Mouse (Mus musculus) midbrain, embryonic 14.5 days (tissue): Measurements from ENCODE around the gene Pbsn. TPM values are rescaled to one million over a fixed set of nuclear protein-coding genes. Genes with fewer than 3 reads are reported as not detected.
A peak's percentile ranks its signal among the peaks of the same experiment; 100 is the strongest.
"Not testable (repeated sequence)": the region's sequence is repeated elsewhere in the genome, so short reads cannot be mapped to it uniquely, and the experiment has no call there.

ENCODE experiments used
- ATAC-seq: fragments of 200-750 bp; cut with Nextera tagmentation; 2 replicates; pipeline ENCODE4 v1.8.0; 2017; ENCODE audit warnings: moderate number of reproducible peaks, moderate library complexity; ENCODE audit not compliant: low FRiP score, low TSS enrichment
- DNase-seq: peaks from one replicate; pipeline ENCODE4 v3.0.0-alpha.2; 2015
- H3K27ac ChIP-seq: fragments of 300-500 bp; sonication (generic); replicated peaks from 2 replicates; pipeline ENCODE4 v1.5.1; 2014; ENCODE audit warnings: mild to moderate bottlenecking, low read depth, low read length, moderate library complexity
- H3K27me3 ChIP-seq: fragments of 300-500 bp; sonication (generic); 2 replicates; pipeline ENCODE4 v1.6.1; 2014; ENCODE audit warnings: low read length, control low read depth, mixed read lengths; ENCODE audit not compliant: control insufficient read depth, insufficient read depth
- H3K36me3 ChIP-seq: fragments of 300-500 bp; sonication (generic); 2 replicates; pipeline ENCODE4 v1.6.1; 2014; ENCODE audit warnings: low read length, control low read depth; ENCODE audit not compliant: control insufficient read depth, insufficient read depth
- H3K4me1 ChIP-seq: fragments of 300-500 bp; sonication (generic); 2 replicates; pipeline ENCODE4 v1.6.1; 2014; ENCODE audit warnings: mild to moderate bottlenecking, antibody characterized with exemption, low read length, control low read depth; ENCODE audit not compliant: control insufficient read depth, insufficient read depth
- H3K4me2 ChIP-seq: fragments of 300-500 bp; sonication (generic); 2 replicates; pipeline ENCODE4 v1.6.1; 2014; ENCODE audit warnings: mild to moderate bottlenecking, low read length, moderate library complexity
- H3K4me3 ChIP-seq: fragments of 300-500 bp; sonication (generic); replicated peaks from 2 replicates; pipeline ENCODE4 v1.5.1; 2014; ENCODE audit warnings: low read depth, low read length
- H3K9ac ChIP-seq: fragments of 300-500 bp; sonication (generic); replicated peaks from 2 replicates; pipeline ENCODE4 v1.6.1; 2014; ENCODE audit warnings: mild to moderate bottlenecking, low read length, moderate library complexity
- H3K9me3 ChIP-seq: fragments of 300-500 bp; sonication (generic); 2 replicates; pipeline ENCODE4 v1.6.1; 2016; ENCODE audit warnings: low read length, control low read depth, mixed read lengths; ENCODE audit not compliant: control insufficient read depth
- WGBS: fragments of 180-500 bp; shearing (Covaris S2); extraction: QIAGEN DNeasy Blood & Tissue Kit; methylation state at CpG from one replicate; pipeline ENCODE4 v1.1.7; 2014; 5-methylcytosine and 5-hydroxymethylcytosine counted together
- polyA plus RNA-seq: library from polyadenylated mRNA; unstranded; fragments of >200 nt; fragmentation: Nextera tagmentation; extraction: Ambion mirVana; gene quantifications from 2 replicates; pipeline ENCODE4 v1.2.1, GENCODE M21; 2014

The Pbsn gene
- not detected in 2 replicates for polyA plus RNA-seq

DNA sequence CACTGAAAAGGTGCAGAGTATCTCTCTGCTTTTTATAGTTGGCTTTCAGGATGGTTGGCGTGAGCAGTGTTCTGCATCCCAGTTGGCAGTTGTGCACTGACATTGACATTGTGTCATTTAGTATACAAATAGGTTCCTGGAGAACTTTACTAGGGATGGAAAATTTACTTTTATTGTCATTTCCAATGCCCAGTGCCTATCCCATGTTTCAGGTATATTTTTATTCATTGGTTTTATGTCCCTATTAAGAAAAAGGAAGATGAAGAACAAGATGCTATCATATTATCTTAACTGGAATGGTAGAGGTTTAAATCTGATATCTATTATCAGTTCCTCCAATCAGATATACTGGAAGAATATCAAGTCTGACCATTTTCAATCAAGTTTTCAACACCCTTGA lies at the start of gene Pbsn:
Gene Pbsn, minus strand, starts transcription at position 101 of the 400 bp plus-strand sequence.
- DNase-seq (no peak), ATAC-seq (no peak)
- no peaks in the 10 kb centered on the region for H3K36me3 ChIP-seq
- H3K4me3 ChIP-seq = no peak within 1 kb of the TSS
- WGBS = 91% methylated on average over 1 of the region's 1 CpGs
- no peak within 1 kb of the TSS for H3K27ac ChIP-seq
- H3K4me2 ChIP-seq = no peak within 1 kb of the TSS
- H3K4me1 ChIP-seq = no peaks in the 10 kb centered on the region
- no peaks in the 10 kb centered on the region for H3K27me3 ChIP-seq
- no peaks in the 10 kb centered on the region for H3K9me3 ChIP-seq
- no peak within 1 kb of the TSS for H3K9ac ChIP-seq

- 57% methylated on average over 2 of the region's 4 CpGs for WGBS
- not testable (repeated sequence) for ATAC-seq, H3K36me3 ChIP-seq, H3K27ac ChIP-seq, H3K4me1 ChIP-seq, H3K9me3 ChIP-seq, H3K27me3 ChIP-seq, H3K4me3 ChIP-seq, DNase-seq, H3K9ac ChIP-seq, H3K4me2 ChIP-seq
Measured at GRCm38 (mm10) chrX:77880033-77880432, 26.6 kb upstream of the Pbsn start.

- not testable (repeated sequence) for H3K36me3 ChIP-seq, H3K4me2 ChIP-seq, H3K4me1 ChIP-seq, H3K27me3 ChIP-seq, DNase-seq, H3K9me3 ChIP-seq, H3K27ac ChIP-seq, H3K4me3 ChIP-seq, ATAC-seq, H3K9ac ChIP-seq
- WGBS = 84% methylated on average over 2 of the region's 2 CpGs
Measured at GRCm38 (mm10) chrX:77864458-77864857, 11.0 kb upstream of the Pbsn start, which contains the start of gene Gm14744. TSS of gene Gm14744 (plus strand) at chrX:77864758.

GRCm38 (mm10) chrX:77812031-77812430 lies 41.4 kb downstream of the Pbsn start:
- Histone ChIP-seq H3K36me3 (no peaks in the 10 kb centered on the region), H3K4me1 (no peaks in the 10 kb centered on the region), H3K9me3 (no peaks in the 10 kb centered on the region), H3K27ac (no peak overlapping the region), H3K9ac (no peak overlapping the region), H3K4me3 (no peak overlapping the region), H3K4me2 (no peak overlapping the region), H3K27me3 (no peaks in the 10 kb centered on the region)
- DNase-seq (peak; percentile 7), ATAC-seq (no peak)
- WGBS = 61% methylated on average over 6 of the region's 6 CpGs

DNA sequence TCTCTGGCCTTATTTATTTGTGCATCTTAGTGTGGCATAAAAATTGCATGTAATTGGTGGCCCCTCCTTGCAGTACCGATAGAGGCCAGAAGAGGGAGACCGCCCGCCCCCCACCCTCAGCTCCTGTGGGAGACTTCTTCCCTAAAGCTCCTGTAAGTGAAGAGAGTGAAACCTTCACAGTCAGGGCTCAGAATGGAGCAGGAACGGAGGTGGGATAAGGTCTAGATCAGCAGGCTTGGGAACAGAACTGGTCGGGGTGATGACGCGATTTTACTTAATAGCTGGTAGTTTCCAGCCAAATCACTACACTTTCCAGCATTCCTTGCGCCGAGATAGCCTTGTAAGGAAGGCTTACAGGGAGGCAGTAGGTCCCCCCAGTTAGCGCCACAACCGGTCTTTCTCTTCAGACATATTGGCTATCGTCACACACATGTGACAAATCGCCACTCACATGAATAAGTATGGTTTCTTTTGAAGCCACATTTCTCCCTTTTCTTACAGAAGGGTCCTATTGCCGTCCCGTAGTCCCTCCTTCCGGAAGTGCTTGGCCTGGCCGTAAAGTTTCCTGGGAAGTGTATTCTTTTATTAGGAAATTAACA lies 42.7 kb downstream of the Pbsn start:
- Histone ChIP-seq H3K9me3 (no peaks in the 10 kb centered on the region), H3K27ac (peak overlapping the region; percentile 20; the same call in 1 of the 2 replicates), H3K27me3 (no peaks in the 10 kb centered on the region), H3K4me1 (no peaks in the 10 kb centered on the region), H3K4me3 (peak overlapping the region; percentile 34), H3K9ac (no peak overlapping the region; the same call in 1 of the 2 replicates), H3K36me3 (no peaks in the 10 kb centered on the region), H3K4me2 (peak overlapping the region; percentile 46)
- peak; percentile 66 for DNase-seq
- peak; percentile 82 for ATAC-seq
- 25% methylated on average over 17 of the region's 17 CpGs for WGBS

DNA sequence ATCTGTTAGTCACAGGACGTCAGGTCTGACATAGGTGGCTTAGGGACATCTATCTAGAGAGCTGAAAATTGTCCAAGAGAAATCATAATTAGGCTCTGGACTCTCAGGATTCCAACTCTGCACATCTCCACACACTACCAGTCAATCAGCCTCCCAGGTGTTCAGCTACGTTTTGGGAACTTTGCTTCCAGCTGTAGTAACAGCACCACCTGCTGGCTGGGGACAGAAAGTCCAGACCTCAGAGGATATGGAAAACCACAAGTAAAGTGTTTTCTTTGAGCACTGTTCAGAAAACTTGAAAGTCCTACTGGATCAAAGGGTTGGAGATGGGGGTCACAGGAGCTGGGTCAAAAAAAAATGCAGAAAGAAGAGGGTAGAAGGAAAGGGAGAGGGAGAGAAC lies 44.8 kb downstream of the Pbsn start:
- Histone ChIP-seq H3K4me3 (no peak overlapping the region), H3K36me3 (no peaks in the 10 kb centered on the region), H3K9ac (no peak overlapping the region), H3K9me3 (no peaks in the 10 kb centered on the region), H3K4me1 (no peaks in the 10 kb centered on the region), H3K27ac (no peak overlapping the region), H3K4me2 (no peak overlapping the region), H3K27me3 (no peaks in the 10 kb centered on the region)
- WGBS = 24% methylated on average over 2 of the region's 2 CpGs
- ATAC-seq (no peak), DNase-seq (peak; percentile 70)

DNA sequence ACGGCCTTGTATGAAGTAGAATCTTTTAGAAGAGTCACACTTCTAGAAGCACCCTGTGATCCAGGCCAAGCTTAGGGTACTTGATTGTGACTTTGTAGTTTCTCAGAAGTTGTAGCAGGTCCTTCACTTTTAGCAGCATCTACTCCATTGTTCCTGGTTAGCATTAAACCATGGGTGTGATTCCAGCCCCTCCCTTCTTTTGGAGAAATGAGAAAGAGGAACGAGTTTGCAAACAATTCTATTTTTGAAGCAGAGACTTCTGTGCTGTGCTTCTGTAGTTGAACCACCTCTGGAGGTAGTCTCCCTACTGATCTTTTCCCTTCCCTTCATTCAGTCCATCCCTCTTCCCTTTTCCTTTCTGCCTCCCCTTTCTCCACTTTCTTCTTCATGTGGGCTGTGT lies 51.1 kb downstream of the Pbsn start:
- DNase-seq = no peak
- WGBS = 85% methylated on average over 2 of the region's 2 CpGs

GRCm38 (mm10) chrX:77801543-77801942 lies 51.9 kb downstream of the Pbsn start:
- no peaks in the 10 kb centered on the region for H3K9me3 ChIP-seq
- no peak overlapping the region for H3K9ac ChIP-seq
- DNase-seq (no peak), ATAC-seq (no peak)
- 76% methylated on average over 1 of the region's 1 CpGs for WGBS
- no peaks in the 10 kb centered on the region for H3K36me3 ChIP-seq
- H3K27me3 ChIP-seq = no peaks in the 10 kb centered on the region
- no peak overlapping the region for H3K4me3 ChIP-seq
- H3K27ac ChIP-seq = no peak overlapping the region
- no peaks in the 10 kb centered on the region for H3K4me1 ChIP-seq
- H3K4me2 ChIP-seq = no peak overlapping the region

More for the DNA sequence above, 51.1 kb downstream of the Pbsn start:
- Histone ChIP-seq H3K27me3 (no peaks in the 10 kb centered on the region), H3K27ac (no peak overlapping the region), H3K36me3 (no peaks in the 10 kb centered on the region), H3K4me1 (no peaks in the 10 kb centered on the region), H3K9ac (no peak overlapping the region), H3K4me3 (no peak overlapping the region), H3K9me3 (no peaks in the 10 kb centered on the region), H3K4me2 (no peak overlapping the region)
- no peak for ATAC-seq

GRCm38 (mm10) chrX:77799554-77799953 lies 53.9 kb downstream of the Pbsn start:
- Histone ChIP-seq H3K9ac (no peak overlapping the region), H3K4me3 (no peak overlapping the region), H3K4me2 (no peak overlapping the region), H3K9me3 (no peaks in the 10 kb centered on the region), H3K27ac (no peak overlapping the region), H3K36me3 (no peaks in the 10 kb centered on the region), H3K4me1 (no peaks in the 10 kb centered on the region), H3K27me3 (no peaks in the 10 kb centered on the region)
- WGBS = 79% methylated on average over 3 of the region's 3 CpGs
- ATAC-seq (no peak), DNase-seq (no peak)
